Mouse (Mus musculus): ENCODE data around the gene Iqsec3.

The Iqsec3 gene

DNA sequence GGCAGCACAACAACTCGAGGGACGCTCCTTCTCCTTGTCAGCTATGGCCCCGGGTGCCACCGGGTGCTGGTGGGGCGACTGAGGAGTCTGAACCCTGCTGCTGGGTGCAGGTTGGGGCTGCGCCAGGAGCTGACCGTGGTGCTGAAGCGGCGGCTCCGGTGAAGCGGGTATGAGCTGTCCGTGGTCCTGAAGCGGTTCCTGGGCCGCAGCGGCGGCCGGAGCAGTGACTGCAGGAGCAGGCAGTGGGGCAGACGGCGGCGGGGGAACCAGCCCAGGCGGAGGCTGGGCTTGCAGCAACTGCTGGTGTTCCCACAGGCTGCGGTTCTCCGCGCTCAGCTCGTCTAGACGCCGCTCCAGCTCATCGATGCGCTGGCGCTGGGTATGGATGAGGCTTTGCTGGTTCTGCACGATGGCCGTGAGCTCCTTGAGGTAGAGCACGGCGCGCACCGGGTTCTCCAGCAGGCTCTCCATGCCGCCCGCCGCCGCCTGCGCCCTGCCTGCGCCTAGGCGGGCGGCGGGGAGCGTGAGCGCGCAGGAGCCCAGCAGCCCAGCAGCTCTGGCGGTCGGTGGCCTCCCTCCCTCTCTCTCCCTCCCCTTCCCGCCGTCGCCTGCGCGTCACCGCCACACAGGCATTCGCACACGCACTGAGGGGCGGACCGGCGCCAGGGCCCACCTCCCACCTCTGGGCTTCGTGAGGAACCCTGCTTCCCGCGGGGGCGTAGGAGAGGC lies at the start of gene Iqsec3:
TSS of gene Iqsec3 (minus strand) at position 586 of the 729 bp plus-strand sequence.
- DNase-seq (ENCODE audit: low read depth, low spot score), result peak; percentile 95

DNA sequence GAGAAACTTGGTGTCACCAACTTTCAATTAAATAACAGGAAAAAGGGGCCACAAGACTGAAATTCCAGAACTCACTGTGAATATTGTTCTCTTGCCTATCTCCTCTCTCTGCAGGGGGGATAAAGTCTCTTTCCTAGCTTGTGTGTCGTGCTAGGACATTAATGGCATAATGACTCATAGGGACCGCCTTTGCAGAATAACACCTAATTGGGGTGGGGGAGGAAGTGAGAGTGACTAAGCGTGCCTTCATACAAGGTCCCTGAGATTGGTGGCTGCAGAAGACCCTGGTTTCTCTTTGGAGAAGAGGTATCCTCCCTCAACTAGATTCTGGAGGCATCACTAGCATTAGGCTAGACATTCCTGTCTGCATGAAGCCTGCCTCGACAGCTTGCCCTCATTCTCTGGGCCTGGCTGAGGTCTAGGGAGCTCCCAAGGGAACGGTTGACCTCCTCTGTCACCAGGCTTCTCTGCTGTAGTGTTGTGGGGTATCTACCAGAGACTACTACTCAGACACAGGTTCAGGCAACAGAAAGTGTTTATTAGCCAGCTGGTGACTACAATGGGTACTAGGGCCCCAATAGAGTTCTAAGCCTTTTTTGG lies 48.7 kb upstream of the Iqsec3 start:
- no peak for DNase-seq (ENCODE audit: low read depth, low spot score)

DNA sequence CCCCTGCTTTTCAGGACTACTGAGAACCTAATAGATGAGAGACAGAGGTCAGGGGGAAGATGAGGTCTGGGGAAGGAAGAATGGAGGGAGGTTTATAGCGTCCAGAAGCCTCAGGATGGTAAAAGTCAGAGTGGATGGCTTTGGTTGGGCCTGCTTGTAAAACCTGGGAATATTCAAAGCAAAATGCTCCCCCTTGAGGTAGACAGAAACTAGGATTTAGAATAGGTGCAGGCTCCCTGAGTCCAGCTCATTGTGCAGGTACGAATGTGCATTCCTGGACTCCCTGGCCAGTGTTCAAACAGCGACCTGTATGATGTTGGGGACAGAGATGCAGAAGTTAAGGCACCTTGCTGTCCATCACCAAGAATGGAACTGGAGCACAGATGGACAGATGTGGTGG lies 47.6 kb upstream of the Iqsec3 start:
- DNase-seq (ENCODE audit: low read depth, low spot score), result no peak

DNA sequence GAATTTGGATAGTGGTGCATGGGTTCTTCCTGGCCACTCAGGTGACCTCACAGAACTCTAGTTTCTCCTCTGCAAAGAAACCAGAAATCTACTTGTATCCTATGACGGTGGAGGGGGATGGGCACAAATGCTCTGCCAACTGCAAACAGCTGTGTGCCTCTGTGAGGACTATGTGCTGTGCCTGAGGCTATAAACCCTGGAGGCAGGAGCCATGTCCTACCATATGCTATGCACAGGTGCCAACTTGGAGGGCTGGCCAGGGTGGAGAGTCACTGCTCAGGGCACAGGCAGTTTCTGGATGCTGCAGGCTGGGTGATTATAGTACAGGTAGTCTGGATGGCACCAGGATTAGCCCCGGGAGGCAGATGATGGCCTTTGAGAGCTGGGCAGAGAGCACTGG lies 46.4 kb upstream of the Iqsec3 start:
- DNase-seq (ENCODE audit: low read depth, low spot score), result no peak

DNA sequence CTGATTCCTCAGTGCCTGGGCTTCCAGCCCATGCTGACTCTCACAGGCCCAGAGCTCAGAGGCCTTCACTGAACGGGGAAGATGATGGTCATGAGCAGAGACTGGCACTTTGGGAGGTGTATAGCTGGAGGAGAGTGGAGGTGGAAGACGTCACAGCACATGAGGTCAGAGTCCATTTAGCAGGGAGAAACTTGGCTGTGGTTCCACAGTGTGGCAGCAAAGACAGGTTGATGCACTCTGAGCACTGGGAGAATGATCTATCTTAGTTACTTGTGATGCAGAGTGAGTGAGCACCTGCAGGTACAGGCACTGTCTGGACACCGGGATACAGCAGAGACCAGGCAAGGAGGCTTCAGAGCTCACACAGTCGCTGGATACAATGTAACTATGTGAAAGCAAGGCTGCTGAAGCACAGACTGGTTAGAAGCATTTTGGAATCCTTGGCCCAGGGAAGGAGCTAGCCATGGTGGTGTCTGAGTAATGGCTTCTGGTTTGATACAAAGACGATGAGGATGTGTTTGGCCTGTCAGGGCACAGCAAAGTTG lies 45.9 kb upstream of the Iqsec3 start:
- no peak for DNase-seq (ENCODE audit: low read depth, low spot score)

DNA sequence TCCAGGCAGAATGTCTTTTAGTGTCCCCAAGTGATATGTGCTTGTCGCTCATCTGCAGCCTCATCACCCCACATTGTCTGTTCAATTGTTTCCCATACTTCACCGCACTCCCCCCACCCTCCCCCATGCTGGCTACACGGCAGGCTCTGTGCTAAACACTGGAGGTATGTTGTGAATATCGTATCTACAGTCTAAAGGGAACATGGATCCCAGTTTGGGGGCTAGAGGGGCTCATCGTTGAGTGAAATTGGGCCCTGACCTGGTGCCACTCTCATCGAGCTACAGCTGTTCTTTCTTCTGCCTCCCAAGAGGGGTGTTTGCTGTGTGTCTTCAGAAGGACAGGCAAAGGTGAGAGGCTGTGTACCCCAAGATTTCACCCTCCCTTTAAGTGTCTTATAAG lies 44.2 kb upstream of the Iqsec3 start:
- DNase-seq (ENCODE audit: low read depth, low spot score), result no peak

DNA sequence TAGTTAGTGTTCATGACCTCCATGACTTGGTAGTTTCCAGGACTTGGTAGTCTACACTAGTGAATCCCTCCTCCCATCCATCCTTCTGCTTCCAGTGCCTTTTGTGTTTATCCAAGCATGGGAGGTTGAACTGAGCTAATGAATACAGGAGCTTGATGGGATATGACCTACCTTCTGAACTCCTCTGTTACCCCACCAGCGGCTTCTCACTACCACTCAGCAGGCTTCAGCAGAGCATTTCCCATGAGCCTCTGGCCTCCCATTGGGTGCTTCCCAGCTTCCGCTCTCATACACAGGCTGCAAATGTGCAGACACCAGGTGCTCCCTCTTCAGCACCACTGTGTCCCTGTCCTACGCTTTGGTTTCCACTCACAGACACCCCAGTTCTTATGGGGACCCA lies 36.9 kb upstream of the Iqsec3 start:
- no peak for DNase-seq (ENCODE audit: low read depth, low spot score)

DNA sequence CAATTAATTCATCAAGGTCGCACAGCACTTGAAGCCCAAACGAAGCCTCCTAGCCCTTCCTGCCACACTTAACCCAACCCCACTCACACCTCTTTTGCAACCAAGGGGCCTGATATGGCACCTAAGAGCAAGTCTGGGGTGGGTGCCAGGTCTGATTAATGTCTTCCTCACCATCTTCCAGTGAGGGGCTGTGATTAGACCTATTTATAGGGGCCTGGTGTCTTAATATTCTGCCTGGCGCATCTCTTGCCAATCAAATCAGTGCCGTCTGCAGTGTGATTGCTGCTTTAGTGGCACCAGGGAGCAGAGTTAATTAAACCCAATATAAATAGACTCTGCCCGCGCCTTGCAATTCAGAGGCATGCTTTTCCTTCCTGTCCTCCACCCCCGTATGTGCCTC lies 36.4 kb upstream of the Iqsec3 start:
- DNase-seq (ENCODE audit: low read depth, low spot score), result no peak

DNA sequence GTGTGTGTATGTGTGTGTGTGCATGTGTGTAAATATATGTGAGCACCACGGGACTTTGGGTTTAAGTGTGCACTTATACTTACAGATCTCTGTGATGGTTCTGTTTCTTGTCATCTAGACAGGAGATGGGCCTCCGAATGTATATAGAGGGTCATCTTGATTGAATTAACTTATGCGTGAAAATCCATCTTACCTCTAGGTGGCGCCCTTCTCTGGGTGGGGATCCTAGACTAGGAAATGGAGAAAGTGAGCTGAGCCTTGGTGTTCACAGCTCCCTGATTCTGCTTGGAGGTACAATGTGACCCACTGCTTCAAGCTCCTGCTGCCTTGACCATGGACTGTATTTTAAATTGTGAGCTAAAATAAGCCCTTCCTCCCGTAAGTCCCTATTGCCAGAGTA lies 34.8 kb upstream of the Iqsec3 start:
- DNase-seq (ENCODE audit: low read depth, low spot score), result no peak

DNA sequence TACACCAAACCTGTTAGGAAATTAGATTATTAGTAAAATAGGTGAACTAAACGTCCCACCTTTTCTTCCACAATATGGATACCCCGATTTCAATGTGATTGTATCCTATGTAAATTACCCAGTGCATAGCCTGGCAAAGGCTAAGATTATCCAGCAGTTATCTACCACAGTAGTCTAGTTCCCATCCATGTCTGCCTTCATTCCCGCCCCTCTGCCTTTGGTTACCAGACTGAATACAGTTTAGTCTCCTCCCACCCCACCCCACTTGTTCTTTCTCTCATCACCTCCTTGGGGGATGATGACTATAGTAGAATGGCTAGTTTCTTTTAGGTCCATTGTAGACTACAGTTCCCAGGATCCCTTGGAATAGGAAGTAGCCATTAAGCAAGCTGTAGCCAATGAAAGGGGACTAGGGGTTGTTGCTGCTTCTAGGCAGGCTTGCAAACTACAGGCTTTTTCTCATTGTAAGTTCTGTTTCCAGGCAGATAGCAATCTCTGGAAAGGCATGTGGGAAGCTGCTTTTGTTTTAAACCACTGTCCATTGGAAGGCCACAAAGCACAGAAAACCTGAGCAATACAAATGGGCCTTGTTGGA lies 27.7 kb upstream of the Iqsec3 start:
- DNase-seq (ENCODE audit: low read depth, low spot score), result no peak

DNA sequence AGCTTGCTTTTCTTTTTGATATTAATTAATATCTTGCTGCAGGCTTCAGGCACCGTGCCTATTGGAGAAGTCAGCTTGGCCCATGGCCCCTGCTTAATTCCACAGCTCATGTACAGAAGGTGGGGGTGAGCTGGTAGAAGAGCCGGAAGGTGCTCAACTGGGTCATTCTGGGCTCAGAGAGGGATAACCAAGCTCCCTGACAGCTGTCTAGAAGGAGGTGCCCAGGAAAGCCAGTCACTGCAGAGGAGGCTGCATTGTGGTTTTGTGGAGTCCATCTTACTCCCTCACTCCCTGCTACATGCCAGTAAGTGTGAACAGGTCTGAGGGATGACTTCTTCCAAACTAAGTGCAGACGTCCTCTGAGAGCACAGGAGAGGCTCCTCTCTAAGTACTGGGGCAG lies 26.4 kb upstream of the Iqsec3 start:
- no peak for DNase-seq (ENCODE audit: low read depth, low spot score)

DNA sequence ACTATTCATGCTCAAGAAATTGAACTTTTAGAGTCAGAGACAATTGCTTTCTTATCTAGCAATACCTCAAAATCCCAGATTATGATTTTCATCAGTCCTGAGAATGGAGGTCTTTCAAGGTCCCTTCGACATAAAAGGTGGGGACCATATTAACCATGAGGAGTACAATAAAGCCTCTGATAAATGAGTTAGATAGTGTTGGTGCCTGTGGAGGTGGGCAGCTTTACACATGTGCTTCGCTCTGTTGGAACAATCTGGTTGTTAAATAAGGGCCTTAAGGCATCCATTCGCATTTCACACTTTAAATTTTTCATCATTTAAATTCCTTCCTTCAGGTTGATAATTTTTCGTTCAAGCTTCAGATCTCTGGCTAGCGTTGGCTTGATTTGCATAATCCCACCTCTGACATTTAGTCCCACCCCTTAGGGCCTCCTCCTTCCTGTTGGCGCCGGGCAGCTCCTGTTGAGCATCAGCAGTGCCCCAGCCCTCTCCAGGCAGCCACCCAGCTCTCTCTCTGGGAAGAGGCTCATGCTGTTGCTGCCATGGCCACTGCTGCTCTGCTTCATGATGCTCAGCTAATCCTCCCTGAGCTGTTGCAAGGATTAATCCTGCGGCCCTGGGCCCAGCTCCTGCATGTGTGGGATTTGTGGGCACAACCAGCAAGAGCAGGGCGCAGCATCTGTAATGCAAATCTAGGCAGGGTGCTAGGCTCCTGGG lies 25.5 kb upstream of the Iqsec3 start:
- peak; percentile 26 for DNase-seq (ENCODE audit: low read depth, low spot score)

DNA sequence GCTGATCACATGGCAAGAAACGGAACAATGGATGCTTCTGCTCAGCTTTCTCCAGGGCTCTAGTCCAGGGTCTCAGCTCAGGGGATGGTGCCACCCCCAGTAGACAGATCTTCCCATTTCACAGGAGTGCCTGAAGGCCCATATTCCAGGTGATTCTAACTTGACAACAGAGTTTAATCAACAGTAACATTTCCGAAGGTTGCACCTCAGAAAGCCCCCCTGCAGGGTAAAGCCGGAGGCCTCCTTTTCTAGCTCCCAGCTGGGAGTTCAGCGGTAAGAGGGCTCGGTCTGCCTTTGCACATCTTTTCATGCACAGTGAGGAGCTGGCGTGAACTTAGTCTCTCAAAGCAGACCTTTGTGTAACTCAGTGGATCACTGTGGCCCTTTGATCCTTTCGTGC lies 22.1 kb upstream of the Iqsec3 start:
- DNase-seq (ENCODE audit: low read depth, low spot score), result no peak

DNA sequence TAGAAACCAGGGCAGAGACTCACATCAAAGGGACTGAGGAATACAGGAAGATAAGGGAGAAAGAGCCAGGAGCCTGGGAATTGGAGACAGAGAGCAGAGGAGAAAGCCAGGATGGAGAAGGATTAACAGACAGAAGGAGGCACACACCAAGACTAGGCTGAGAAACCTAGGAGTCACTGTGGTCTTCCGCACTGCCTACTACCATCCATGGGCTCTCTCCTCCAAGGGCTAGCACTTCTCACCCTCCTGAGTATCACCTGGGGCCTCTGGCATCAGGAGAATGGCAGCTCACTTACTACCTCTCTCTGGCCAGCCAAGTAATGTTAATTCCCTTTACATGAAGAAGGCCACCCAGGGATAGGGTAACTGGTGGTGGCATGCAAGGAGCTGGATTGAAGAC lies 21.5 kb upstream of the Iqsec3 start:
- DNase-seq (ENCODE audit: low read depth, low spot score), result no peak

DNA sequence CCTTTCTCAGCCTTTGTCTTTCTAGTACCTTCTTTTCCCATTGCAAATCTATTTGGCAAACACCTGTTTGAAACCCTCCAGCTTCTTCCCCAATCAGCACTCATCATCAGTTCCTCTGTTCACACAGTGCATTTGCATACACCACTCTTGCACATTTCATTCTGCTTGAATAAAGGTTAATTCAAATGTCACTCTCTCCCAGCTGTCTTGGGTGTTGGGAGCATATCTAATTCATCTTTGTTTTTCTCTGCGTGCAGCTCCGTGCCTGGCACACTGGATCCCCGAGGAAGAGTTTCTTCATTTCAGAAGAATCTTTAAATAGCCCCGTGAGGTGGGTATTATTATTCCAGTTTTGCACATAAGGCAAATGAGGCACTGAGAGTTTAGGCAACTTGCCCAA lies 20.8 kb upstream of the Iqsec3 start:
- no peak for DNase-seq (ENCODE audit: low read depth, low spot score)

DNA sequence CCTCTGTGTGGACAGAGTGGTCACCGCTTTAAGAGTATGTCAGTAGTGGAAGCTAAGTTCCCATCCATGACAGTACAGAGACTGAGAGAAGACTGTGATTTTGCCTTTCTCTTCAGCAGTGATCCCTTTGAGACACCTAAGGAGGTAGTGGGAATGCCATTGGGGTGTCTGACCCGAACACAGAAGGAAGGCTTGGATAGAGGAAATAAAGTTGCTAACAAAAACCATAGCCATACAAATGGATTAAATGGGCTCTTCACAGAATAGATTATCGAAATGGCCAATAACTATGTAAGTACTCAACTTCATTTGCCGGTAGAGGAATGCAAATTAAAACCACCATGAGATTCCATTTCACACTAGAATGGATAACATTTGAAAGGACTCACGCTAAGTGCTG lies 17.9 kb upstream of the Iqsec3 start:
- DNase-seq (ENCODE audit: low read depth, low spot score), result no peak

DNA sequence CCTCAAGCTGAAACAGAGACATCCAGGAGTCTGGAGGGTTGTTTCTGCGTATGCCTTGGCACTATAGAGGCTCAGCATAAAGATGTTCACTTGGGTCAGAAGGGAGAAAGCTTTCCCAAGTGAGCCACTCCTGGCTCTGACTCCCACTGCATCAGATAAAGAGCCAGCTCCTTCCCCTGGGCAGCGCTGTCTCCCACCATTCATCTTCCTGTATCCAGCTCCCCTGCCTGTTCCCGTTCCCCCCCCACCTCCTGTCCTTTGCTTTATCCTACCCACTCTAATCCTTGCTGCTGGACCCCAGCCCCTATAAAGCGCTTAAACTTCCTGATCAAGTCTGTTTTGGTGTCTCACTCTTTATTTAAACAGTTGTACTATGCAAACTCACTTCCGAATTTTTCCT lies 1.2 kb downstream of the Iqsec3 start:
- DNase-seq (ENCODE audit: low read depth, low spot score), result no peak

DNA sequence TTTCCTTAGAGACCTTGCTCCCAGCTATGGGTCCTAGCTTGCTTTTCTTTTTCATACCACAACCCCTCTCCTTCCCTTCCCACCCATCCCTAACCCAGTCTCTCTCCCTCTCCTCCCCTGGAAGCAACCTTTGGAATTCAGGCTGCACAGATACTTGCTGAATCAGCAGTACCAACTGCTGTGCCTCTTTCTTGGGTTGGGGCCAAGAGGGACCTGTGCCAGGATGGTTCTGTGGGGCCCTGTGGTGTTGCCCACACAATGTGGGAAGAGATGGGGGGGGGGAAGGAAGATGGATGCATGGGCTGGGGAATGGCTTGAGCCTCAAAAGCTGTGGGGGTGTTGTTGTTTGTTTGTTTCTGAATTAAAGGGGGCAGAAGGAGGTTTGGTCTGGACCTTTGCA lies 5.2 kb downstream of the Iqsec3 start:
- no peak for DNase-seq (ENCODE audit: low read depth, low spot score)

DNA sequence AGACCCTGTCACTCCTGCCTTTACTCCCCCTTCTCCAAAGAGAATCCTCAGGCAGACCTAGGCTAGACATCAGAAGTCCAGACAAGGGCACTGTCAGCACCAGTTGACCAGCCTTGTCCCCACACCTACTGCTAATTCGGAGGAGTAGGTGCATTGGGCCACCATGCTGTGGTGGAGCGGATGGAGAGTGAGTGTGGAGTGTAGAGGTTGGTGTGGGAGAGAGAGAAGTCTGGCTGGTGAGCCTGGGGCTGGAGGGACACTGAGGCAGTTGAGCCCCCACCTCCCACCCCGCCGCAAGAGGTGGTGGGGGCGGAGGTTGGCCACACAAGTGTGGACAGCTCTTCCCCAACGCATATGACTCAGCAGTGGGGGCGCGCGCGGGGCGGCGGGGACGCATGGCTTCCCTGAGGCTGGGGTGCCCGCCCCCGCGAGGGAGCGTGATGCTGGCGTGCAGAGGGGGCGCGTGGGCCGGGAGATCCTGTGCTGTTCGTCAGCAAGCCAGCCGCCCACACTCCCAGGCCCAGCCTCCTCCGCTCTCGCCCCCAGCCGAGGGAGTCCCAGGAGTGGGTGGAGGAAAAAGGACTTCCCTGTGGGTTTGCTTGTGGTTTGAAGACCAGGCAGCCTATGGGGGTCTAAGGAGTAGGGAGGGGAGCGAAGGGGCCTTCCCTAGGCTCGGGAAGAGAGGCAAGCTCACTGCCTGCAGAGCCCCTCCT lies 10.7 kb downstream of the Iqsec3 start:
- DNase-seq (ENCODE audit: low read depth, low spot score), result no peak

DNA sequence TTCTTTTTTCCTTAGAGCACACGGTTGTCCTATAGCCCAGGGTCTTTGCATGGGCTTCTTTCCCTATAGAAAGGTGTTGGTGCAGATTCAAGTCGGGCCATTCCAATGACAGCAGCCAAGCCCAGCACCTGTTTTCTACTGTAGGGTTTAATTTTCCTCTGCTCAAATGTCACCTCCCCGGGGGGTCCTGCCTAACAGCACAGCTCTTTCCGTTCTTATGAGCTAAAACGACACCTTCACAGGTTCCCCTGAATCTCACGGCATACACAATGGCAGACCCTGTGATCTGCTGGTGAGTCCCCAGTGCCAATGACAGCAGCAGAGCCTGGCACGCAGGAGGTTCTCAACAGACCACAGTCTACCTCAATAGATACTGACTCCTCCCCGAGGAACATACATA lies 16.1 kb downstream of the Iqsec3 start:
- DNase-seq (ENCODE audit: low read depth, low spot score), result no peak

DNA sequence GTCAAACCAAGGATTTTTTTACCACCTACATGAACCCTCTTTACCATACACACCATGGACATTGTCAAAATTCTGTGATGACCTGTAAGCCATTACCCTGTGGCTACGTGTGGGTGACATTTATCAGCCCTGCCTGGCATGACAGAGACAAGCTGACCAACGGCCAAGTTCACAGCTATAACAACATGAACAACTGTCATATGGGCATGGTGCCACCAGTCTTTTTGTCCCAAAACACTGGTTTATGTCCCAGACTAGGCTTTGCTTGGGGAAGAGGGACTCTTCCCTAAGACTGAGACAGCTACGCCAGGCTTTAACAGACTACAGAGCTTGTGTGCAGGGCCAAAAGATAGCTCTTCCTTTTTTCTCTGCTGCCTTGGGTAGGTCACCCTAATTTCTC lies 16.8 kb downstream of the Iqsec3 start:
- DNase-seq (ENCODE audit: low read depth, low spot score), result no peak
